In genomic region chr3:122509084-122509483, GRCm38 (mm10) we compare ENCODE assay signal across 8 mouse cellular contexts.
DNase-seq lines count a peak whose midpoint lies in the region; ATAC-seq and TF ChIP-seq lines count a peak whose summit lies in the region.

No protein-coding gene starts in this region.

- H3K36me3 ChIP-seq in limb, embryonic 10.5 days: peaks cover 9% of the 10 kb centered on the region
- H3K36me3 ChIP-seq in midbrain, embryonic 12.5 days: peaks cover 4% of the 10 kb centered on the region; the same call in 1 of the 2 replicates

- H3K9me3 ChIP-seq in limb, embryonic 10.5 days (replicated peaks): no peaks in the 10 kb centered on the region
- H3K9me3 ChIP-seq in midbrain, embryonic 12.5 days: no peaks in the 10 kb centered on the region

- peak; percentile 92 for TF ChIP-seq CTCF in embryonic fibroblast, embryonic 13.5 days (IDR thresholded peaks at IDR 0.05; ENCODE audit: borderline replicate concordance, insufficient read depth, low read length)

- intact Hi-C loops in heart, postnatal 10 days (cut with DNase I): loop anchor here (1.0 to 5.0 kb wide), 2 partner anchors 108 to 129 kb away; partner anchors contain the start of gene Fnbp1l

- peak; percentile 42 for ATAC-seq in frontal cortex, adult (ENCODE audit: low TSS enrichment)
- peak; percentile 70 for ATAC-seq in midbrain, embryonic 12.5 days (ENCODE audit: low FRiP score, low read depth)

- peaks cover 13% of the 10 kb centered on the region for H3K4me1 ChIP-seq in embryonic fibroblast, embryonic 13.5 days (ENCODE audit: control insufficient read depth, insufficient read depth, low read length)
- peaks cover 46% of the 10 kb centered on the region for H3K4me1 ChIP-seq in limb, embryonic 10.5 days
- no peaks in the 10 kb centered on the region for H3K4me1 ChIP-seq in midbrain, embryonic 12.5 days

- no peak overlapping the region for H3K9ac ChIP-seq in midbrain, embryonic 12.5 days (replicated peaks)

- peak overlapping the region; percentile 94 for H3K27ac ChIP-seq in embryonic fibroblast, embryonic 13.5 days (ENCODE audit: insufficient read depth, low read length)
- peak overlapping the region; percentile 44; the same call in 1 of the 2 replicates for H3K27ac ChIP-seq in limb, embryonic 10.5 days
- H3K27ac ChIP-seq in midbrain, embryonic 12.5 days (replicated peaks): no peak overlapping the region

- no peak for DNase-seq in frontal cortex, postnatal 25 days (ENCODE audit: low spot score in 2 of 2)
- peak; percentile 55 to 66 for DNase-seq in adrenal gland, adult 18-20 months (ENCODE audit: low spot score in 2 of 2)
- DNase-seq in heart, postnatal 10 days: peak; percentile 73 to 87
- peak; percentile 83 for DNase-seq in limb, embryonic 10.5 days (ENCODE audit: low spot score)
- DNase-seq in thymus, postnatal 36 days: peak; percentile 24 to 29

- H3K4me3 ChIP-seq in embryonic fibroblast, embryonic 13.5 days (ENCODE audit: insufficient read depth, low read length): no peak overlapping the region
- no peak overlapping the region for H3K4me3 ChIP-seq in limb, embryonic 10.5 days
- no peak overlapping the region for H3K4me3 ChIP-seq in midbrain, embryonic 12.5 days

- H3K27me3 ChIP-seq in limb, embryonic 10.5 days (ENCODE audit: low read depth, poor library complexity, severe bottlenecking): no peaks in the 10 kb centered on the region
- no peaks in the 10 kb centered on the region for H3K27me3 ChIP-seq in midbrain, embryonic 12.5 days

- 22% methylated on average over 5 of the region's 5 CpGs for WGBS in limb, embryonic 10.5 days
- 41% methylated on average over 5 of the region's 5 CpGs for WGBS in midbrain, embryonic 12.5 days

- no peak for TF ChIP-seq POLR2A in embryonic fibroblast, embryonic 13.5 days (IDR thresholded peaks at IDR 0.05; ENCODE audit: low read depth, low read length)

- H3K4me2 ChIP-seq in midbrain, embryonic 12.5 days (replicated peaks): no peak overlapping the region

Comparison
In these comparisons a context has a peak if more than half of its experiments do, and no peak if none do; other contexts are left out.
1. DNase-seq: peak in adrenal gland, adult 18-20 months (2 of 2), heart, postnatal 10 days (2 of 2), limb, embryonic 10.5 days (single experiment) and thymus, postnatal 36 days (2 of 2); none in frontal cortex, postnatal 25 days (0 of 2).